In genomic region chr19:46776391-46776790, GRCm38 (mm10) we compare ENCODE assay signal across 19 mouse cellular contexts. TPM values are rescaled to one million over a fixed set of nuclear protein-coding genes. Genes with fewer than 3 reads are reported as not detected.
DNase-seq lines count a peak whose midpoint lies in the region; TF ChIP-seq lines count a peak whose summit lies in the region.
"Had no signal": no experiment of that assay in that cellular context is flagged by ENCODE, and none has a peak within 500 bp of the region (broad histone marks: within the 10 kb centered on the region; RNA-seq: fewer than 3 reads in every experiment).

No protein-coding gene starts in this region.

- intact Hi-C loops in heart, postnatal 36 days (cut with DNase I): no loop called here

- no peak overlapping the region for H3K27ac ChIP-seq in layer of hippocampus, adult 2 months
- H3K27ac ChIP-seq: embryonic facial prominence, embryonic 10.5 days; embryonic facial prominence, embryonic 12.5 days; forebrain, embryonic 13.5 days; forebrain, embryonic 15.5 days had no signal

- peak; percentile 59 to 72 for DNase-seq in cerebellum, postnatal 10 days
- no peak for DNase-seq in cerebellum, adult 11-12 months
- peak; percentile 74 for DNase-seq in heart, adult 11 months
- DNase-seq in heart, postnatal 36 days: no peak
- DNase-seq in retina, postnatal 1 day: peak; percentile 35
- no peak for DNase-seq in retina, embryonic 14.5 days (ENCODE audit: low spot score)
- no peak for DNase-seq in layer of hippocampus, adult 2 months (ENCODE audit: low spot score in 2 of 2)
- DNase-seq: adrenal gland, adult 2 months; adrenal gland, postnatal 10 days; adrenal gland, postnatal 25 days; B cell, adult 2 months; cerebellum, adult 8-10 months; cerebellum, adult 9-11 months; cerebellum, postnatal 36 days; forebrain, postnatal 0 days had no signal

- no peak overlapping the region for H3K4me3 ChIP-seq in layer of hippocampus, adult 2 months
- H3K4me3 ChIP-seq: embryonic facial prominence, embryonic 10.5 days; embryonic facial prominence, embryonic 12.5 days; forebrain, embryonic 13.5 days; forebrain, embryonic 15.5 days had no signal

- TF ChIP-seq CTCF in layer of hippocampus, adult 2 months (conservative IDR thresholded peaks at IDR 0.05): no peak

RNA-seq across cellular contexts. Expression of gene Cnnm2, which starts 15.0 kb away (rescaled TPM):
- 1 to 10 TPM; 6.0 to 6.7 TPM for total RNA-seq in heart, postnatal 36 days (2021)
- 10 to 100 TPM; 37.9 to 38.8 TPM for total RNA-seq in layer of hippocampus, adult 2 months (2021)

Comparison
In these comparisons a context has a peak if more than half of its experiments do, and no peak if none do; other contexts are left out.
1. DNase-seq: peak in cerebellum, postnatal 10 days (2 of 2), heart, adult 11 months (single experiment) and retina, postnatal 1 day (single experiment); none in cerebellum, adult 11-12 months (single experiment), heart, postnatal 36 days (0 of 2), retina, embryonic 14.5 days (single experiment) and layer of hippocampus, adult 2 months (0 of 2).
2. RNA of gene Cnnm2, which starts 15.0 kb away (total RNA-seq): 37.9 to 38.8 TPM in layer of hippocampus, adult 2 months; 6.0 to 6.7 TPM in heart, postnatal 36 days; every median in the first group is over 4 times any median in the second.